Mouse (Mus musculus) urinary bladder, postnatal 25 days (tissue): ENCODE measurements at regions not wholly inside any gene's neighbourhood (a gene's known extent, or its start where the extent isn't known, plus 50 kb on each side); places are given as distances from the start of the nearest gene placed in this dataset.

Experiments used
- DNase-seq: peaks from one replicate; pipeline ENCODE4 v3.0.0; 2022; ENCODE audit warnings: low spot score

GRCm38 (mm10) chr15:68014605-68015305 lies 1514.0 kb upstream of the Lrrc6 start:
- no peak for DNase-seq

- DNase-seq = no peak
Measured at GRCm38 (mm10) chr15:68011162-68011561, 1510.5 kb upstream of the Lrrc6 start.

GRCm38 (mm10) chr15:68010189-68010588 lies 1509.5 kb upstream of the Lrrc6 start:
- DNase-seq = no peak

GRCm38 (mm10) chr15:68004798-68005197 lies 1504.1 kb upstream of the Lrrc6 start:
- no peak for DNase-seq

- no peak for DNase-seq
Measured at GRCm38 (mm10) chr15:67996532-67996931, 1495.8 kb upstream of the Lrrc6 start.

- DNase-seq = no peak
Measured at GRCm38 (mm10) chr15:67989428-67990272, 1488.9 kb upstream of the Lrrc6 start.

GRCm38 (mm10) chr15:67987941-67988340 lies 1487.2 kb upstream of the Lrrc6 start:
- no peak for DNase-seq

- DNase-seq = no peak
Measured at GRCm38 (mm10) chr15:67983253-67983652, 1482.5 kb upstream of the Lrrc6 start.

- DNase-seq = no peak
Measured at GRCm38 (mm10) chr15:67981876-67982275, 1481.2 kb upstream of the Lrrc6 start.

GRCm38 (mm10) chr15:67979451-67979850 lies 1478.7 kb upstream of the Lrrc6 start:
- DNase-seq = no peak

- DNase-seq = no peak
Measured at GRCm38 (mm10) chr15:67977210-67977609, 1476.5 kb upstream of the Lrrc6 start.

GRCm38 (mm10) chr15:67971998-67972397 lies 1471.3 kb upstream of the Lrrc6 start:
- DNase-seq = no peak

GRCm38 (mm10) chr15:67954216-67954615 lies 1453.5 kb upstream of the Lrrc6 start:
- DNase-seq = no peak

GRCm38 (mm10) chr15:67950281-67951040 lies 1449.8 kb upstream of the Lrrc6 start:
- DNase-seq = no peak

- DNase-seq = no peak
Measured at GRCm38 (mm10) chr15:67944330-67945082, 1443.8 kb upstream of the Lrrc6 start.

- DNase-seq = no peak
Measured at GRCm38 (mm10) chr15:67943046-67943445, 1442.3 kb upstream of the Lrrc6 start.

- no peak for DNase-seq
Measured at GRCm38 (mm10) chr15:67940510-67940909, 1439.8 kb upstream of the Lrrc6 start.

GRCm38 (mm10) chr15:67924885-67925284 lies 1424.2 kb upstream of the Lrrc6 start:
- no peak for DNase-seq

GRCm38 (mm10) chr15:67907034-67907433 lies 1406.3 kb upstream of the Lrrc6 start:
- DNase-seq = no peak

- DNase-seq = no peak
Measured at GRCm38 (mm10) chr15:67905279-67905678, 1404.6 kb upstream of the Lrrc6 start.

GRCm38 (mm10) chr15:67904646-67905045 lies 1403.9 kb upstream of the Lrrc6 start:
- no peak for DNase-seq

- DNase-seq = no peak
Measured at GRCm38 (mm10) chr15:67902982-67903381, 1402.3 kb upstream of the Lrrc6 start.
